Mouse (Mus musculus) heart, embryonic 12.5 days (tissue): ENCODE results near the gene Gm28305. TPM values are rescaled to one million over a fixed set of nuclear protein-coding genes. Genes with fewer than 3 reads are reported as not detected.

ENCODE experiments used
- ATAC-seq: fragments of 200-750 bp; cut with Nextera tagmentation; 2 replicates; pipeline ENCODE4 v1.8.0; 2017; ENCODE audit warnings: moderate TSS enrichment, moderate library complexity; ENCODE audit not compliant: insufficient number of reproducible peaks, low FRiP score
- H3K27ac ChIP-seq: fragments of 300-500 bp; sonication (generic); 2 replicates; pipeline ENCODE4 v1.5.1; 2016; ENCODE audit warnings: mild to moderate bottlenecking, moderate library complexity; ENCODE audit not compliant: poor library complexity, severe bottlenecking
- H3K27me3 ChIP-seq: fragments of 300-500 bp; sonication (generic); replicated peaks from 2 replicates; pipeline ENCODE4 v1.6.1; 2016; ENCODE audit warnings: mild to moderate bottlenecking, moderate library complexity
- H3K36me3 ChIP-seq: fragments of 300-500 bp; sonication (generic); 2 replicates; pipeline ENCODE4 v1.6.1; 2016; ENCODE audit warnings: mild to moderate bottlenecking, moderate library complexity
- H3K4me1 ChIP-seq: fragments of 300-500 bp; sonication (generic); replicated peaks from 2 replicates; pipeline ENCODE4 v1.6.1; 2016; ENCODE audit warnings: mild to moderate bottlenecking
- H3K4me2 ChIP-seq: fragments of 300-500 bp; sonication (generic); 2 replicates; pipeline ENCODE4 v1.6.1; 2016; ENCODE audit warnings: mild to moderate bottlenecking, moderate library complexity
- H3K4me3 ChIP-seq: fragments of 300-500 bp; sonication (generic); 2 replicates; pipeline ENCODE4 v1.5.1; 2016; ENCODE audit warnings: mild to moderate bottlenecking
- H3K9ac ChIP-seq: fragments of 300-500 bp; sonication (generic); 2 replicates; pipeline ENCODE4 v1.6.1; 2016; ENCODE audit warnings: mild to moderate bottlenecking, moderate library complexity
- H3K9me3 ChIP-seq: fragments of 300-500 bp; sonication (generic); replicated peaks from 2 replicates; pipeline ENCODE4 v1.6.1; 2016; ENCODE audit warnings: mild to moderate bottlenecking, moderate library complexity
- WGBS: fragments of 180-500 bp; shearing (Covaris S2); methylation state at CpG from one replicate; pipeline ENCODE4 v1.1.7; 2016; 5-methylcytosine and 5-hydroxymethylcytosine counted together
- polyA plus RNA-seq: library from polyadenylated mRNA; unstranded; fragments of >200 nt; fragmentation: Nextera tagmentation; extraction: Ambion mirVana; gene quantifications from 2 replicates; pipeline ENCODE4 v1.2.1, GENCODE M21; 2016

Gene Gm28305
- polyA plus RNA-seq, 1 experiment from 2014 or later, result not detected

DNA sequence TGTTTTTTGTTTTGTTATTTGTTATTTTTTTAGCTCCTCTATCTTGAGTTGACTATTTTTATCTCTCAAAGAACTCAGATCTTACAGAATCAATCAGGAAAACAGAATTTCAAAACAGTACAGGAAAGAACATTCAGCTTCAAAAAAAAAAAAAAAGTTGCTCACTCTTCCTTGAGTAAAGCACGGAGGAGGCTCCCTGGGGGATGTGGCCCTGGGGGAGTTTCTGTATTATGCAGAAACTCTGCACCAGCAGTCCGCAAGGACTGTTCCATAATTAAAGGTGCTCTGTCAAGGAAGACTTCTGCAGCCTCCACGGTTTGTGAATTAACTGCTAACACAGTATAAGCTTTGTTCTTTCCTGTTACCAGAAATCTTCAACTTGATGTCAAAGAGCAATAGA is 61.0 kb downstream of the Gm28305 start:
- no peak overlapping the region for H3K4me3 ChIP-seq
- no peak for ATAC-seq
- no peak overlapping the region for H3K27ac ChIP-seq
- no peaks in the 10 kb centered on the region for H3K9me3 ChIP-seq
- no peak overlapping the region for H3K9ac ChIP-seq
- 43% methylated on average over 3 of the region's 3 CpGs for WGBS
- no peak overlapping the region for H3K4me2 ChIP-seq
- H3K4me1 ChIP-seq, result peaks cover 8% of the 10 kb centered on the region; the same call in 1 of the 2 replicates
- H3K36me3 ChIP-seq, result peaks cover 3% of the 10 kb centered on the region; the same call in 1 of the 2 replicates
- H3K27me3 ChIP-seq, result no peaks in the 10 kb centered on the region

DNA sequence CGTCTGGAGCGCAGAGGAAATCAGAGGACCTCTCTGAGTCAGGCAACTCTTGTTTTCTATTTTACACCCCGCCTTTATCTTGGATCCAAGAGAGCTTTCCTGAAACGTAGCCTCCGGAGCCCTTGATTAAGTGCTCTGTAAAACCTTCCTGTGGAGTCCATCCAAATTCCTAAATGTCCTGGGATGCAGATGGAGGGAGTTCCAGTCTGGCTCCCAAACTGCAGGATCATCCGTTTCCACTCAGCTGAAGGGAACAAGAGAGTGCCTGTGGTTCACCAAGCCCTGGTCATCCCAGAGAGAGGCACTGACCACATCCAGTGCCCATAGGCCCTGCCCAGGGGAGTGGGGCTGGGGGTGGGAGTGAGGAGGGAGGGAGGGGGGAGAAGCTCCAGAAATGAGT is 61.8 kb downstream of the Gm28305 start:
- no peak overlapping the region for H3K4me2 ChIP-seq
- H3K27ac ChIP-seq, result no peak overlapping the region
- no peak for ATAC-seq

GRCm38 (mm10) chr9:104102901-104103300 is 62.4 kb downstream of the Gm28305 start:
- Histone ChIP-seq H3K4me1 (peaks cover 15% of the 10 kb centered on the region; the same call in 1 of the 2 replicates), H3K9ac (no peak overlapping the region), H3K4me3 (no peak overlapping the region), H3K36me3 (peaks cover 3% of the 10 kb centered on the region; the same call in 1 of the 2 replicates), H3K9me3 (no peaks in the 10 kb centered on the region), H3K27me3 (no peaks in the 10 kb centered on the region), H3K4me2 (no peak overlapping the region), H3K27ac (no peak overlapping the region)
- ATAC-seq, result no peak
- 60% methylated on average over 2 of the region's 2 CpGs for WGBS

More for the DNA sequence above, 61.8 kb downstream of the Gm28305 start:
- no peak overlapping the region for H3K4me3 ChIP-seq
- H3K9me3 ChIP-seq, result no peaks in the 10 kb centered on the region
- no peak overlapping the region for H3K9ac ChIP-seq
- no peaks in the 10 kb centered on the region for H3K27me3 ChIP-seq
- peaks cover 12% of the 10 kb centered on the region; the same call in 1 of the 2 replicates for H3K4me1 ChIP-seq
- H3K36me3 ChIP-seq, result peaks cover 3% of the 10 kb centered on the region; the same call in 1 of the 2 replicates
- WGBS, result 18% methylated on average over 6 of the region's 6 CpGs

- H3K27me3 ChIP-seq, result no peaks in the 10 kb centered on the region
- H3K9me3 ChIP-seq, result no peaks in the 10 kb centered on the region
- WGBS, result 75% methylated on average over 2 of the region's 2 CpGs
- H3K36me3 ChIP-seq, result no peaks in the 10 kb centered on the region
- H3K9ac ChIP-seq, result no peak overlapping the region
- peaks cover 25% of the 10 kb centered on the region for H3K4me1 ChIP-seq
- no peak overlapping the region for H3K4me3 ChIP-seq
- no peak for ATAC-seq
- no peak overlapping the region for H3K27ac ChIP-seq
- H3K4me2 ChIP-seq, result no peak overlapping the region
Observed at GRCm38 (mm10) chr9:104104986-104105385, 64.5 kb downstream of the Gm28305 start.

DNA sequence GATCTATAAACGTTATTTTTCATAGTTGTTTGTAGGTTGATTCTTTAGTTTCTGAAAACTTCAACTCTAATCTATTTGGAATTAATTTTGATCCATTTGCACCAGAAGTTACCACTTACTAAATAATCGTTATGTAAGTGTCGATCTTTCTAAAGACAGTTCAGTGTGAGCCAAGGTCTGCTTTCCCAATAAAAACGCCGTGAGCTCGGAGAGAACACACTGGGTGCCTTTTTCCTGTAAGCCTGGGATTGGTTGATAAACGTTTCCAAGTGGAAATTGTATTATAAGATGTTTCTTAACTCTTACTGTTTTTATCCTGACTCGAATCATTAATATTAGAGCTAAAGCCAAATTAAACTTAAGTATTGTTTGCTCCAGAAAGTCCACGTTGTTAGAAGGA is 66.5 kb downstream of the Gm28305 start:
- Histone ChIP-seq H3K27me3 (no peaks in the 10 kb centered on the region), H3K4me3 (no peak overlapping the region), H3K9ac (no peak overlapping the region), H3K9me3 (peaks cover 4% of the 10 kb centered on the region; the same call in 1 of the 2 replicates), H3K4me1 (peaks cover 23% of the 10 kb centered on the region), H3K4me2 (no peak overlapping the region), H3K27ac (0 out of 2 replicates have a peak overlapping the region, but pooled peaks have one; percentile 6), H3K36me3 (no peaks in the 10 kb centered on the region)
- WGBS, result 68% methylated on average over 9 of the region's 9 CpGs
- ATAC-seq, result no peak

DNA sequence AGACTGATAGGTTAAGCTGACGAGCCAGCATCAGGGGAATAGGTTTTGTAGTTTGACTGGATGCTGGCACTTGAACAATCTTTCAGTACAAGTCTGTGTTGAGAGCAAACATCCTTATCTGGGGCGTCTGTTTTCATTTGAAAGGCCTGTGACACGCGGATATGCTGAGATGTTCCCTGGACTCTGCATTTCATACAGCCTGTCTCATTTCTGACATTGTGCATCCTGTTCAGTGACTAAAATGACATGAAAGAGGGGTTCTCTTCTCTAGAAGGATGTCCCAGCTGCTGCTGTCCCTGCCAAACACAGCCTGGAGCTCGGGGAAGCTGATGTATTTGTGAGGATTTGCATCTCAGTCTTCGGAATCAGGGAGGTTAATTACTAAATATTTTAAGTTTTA is 67.0 kb downstream of the Gm28305 start:
- Histone ChIP-seq H3K4me3 (no peak overlapping the region), H3K27me3 (no peaks in the 10 kb centered on the region), H3K4me1 (peaks cover 17% of the 10 kb centered on the region), H3K4me2 (no peak overlapping the region), H3K9me3 (peaks cover 4% of the 10 kb centered on the region; the same call in 1 of the 2 replicates), H3K9ac (no peak overlapping the region), H3K27ac (0 out of 2 replicates have a peak overlapping the region, but pooled peaks have one; percentile 6), H3K36me3 (no peaks in the 10 kb centered on the region)
- ATAC-seq, result peak; percentile 41; the same call in 1 of the 2 replicates
- 26% methylated on average over 6 of the region's 6 CpGs for WGBS

DNA sequence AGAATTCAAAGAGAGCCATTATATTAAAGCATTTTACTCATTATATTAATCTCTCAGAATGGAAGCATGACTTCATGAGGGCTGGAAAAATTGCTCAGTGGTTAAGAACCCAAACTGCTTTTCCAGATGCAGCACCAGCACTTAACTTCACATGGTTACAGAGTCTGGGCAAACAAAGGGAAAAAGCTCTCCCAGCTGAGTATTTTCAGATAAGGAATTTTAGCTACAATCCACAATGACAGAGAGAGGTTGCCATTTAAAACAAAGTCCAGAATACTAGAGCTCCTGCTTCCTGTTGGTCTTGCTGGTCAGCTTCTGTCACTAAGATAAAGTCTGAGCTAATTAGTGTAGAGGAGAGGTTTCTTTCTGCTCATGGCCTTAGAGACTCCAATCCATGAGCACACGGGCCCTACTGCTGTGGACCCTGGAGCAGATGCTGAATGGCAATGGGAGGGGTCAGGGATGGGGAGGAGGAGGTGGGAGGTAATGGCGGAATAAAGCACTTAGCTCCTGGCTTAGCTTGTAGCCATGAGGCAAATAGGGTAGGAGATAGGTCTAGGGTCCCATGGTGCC is 68.2 kb downstream of the Gm28305 start:
- WGBS, result 66% methylated on average over 2 of the region's 2 CpGs
- no peak overlapping the region for H3K27ac ChIP-seq
- no peak overlapping the region for H3K4me2 ChIP-seq
- H3K9ac ChIP-seq, result no peak overlapping the region
- H3K36me3 ChIP-seq, result no peaks in the 10 kb centered on the region
- peaks cover 4% of the 10 kb centered on the region; the same call in 1 of the 2 replicates for H3K9me3 ChIP-seq
- H3K4me3 ChIP-seq, result no peak overlapping the region
- peaks cover 17% of the 10 kb centered on the region for H3K4me1 ChIP-seq
- ATAC-seq, result peak; percentile 54
- no peaks in the 10 kb centered on the region for H3K27me3 ChIP-seq

- 92% methylated on average over 5 of the region's 5 CpGs for WGBS
- Histone ChIP-seq H3K27ac (no peak overlapping the region), H3K4me1 (peaks cover 17% of the 10 kb centered on the region), H3K4me2 (no peak overlapping the region), H3K9ac (no peak overlapping the region), H3K9me3 (peaks cover 4% of the 10 kb centered on the region; the same call in 1 of the 2 replicates), H3K27me3 (no peaks in the 10 kb centered on the region), H3K4me3 (no peak overlapping the region), H3K36me3 (no peaks in the 10 kb centered on the region)
- no peak for ATAC-seq
Observed at GRCm38 (mm10) chr9:104109151-104109550, 68.7 kb downstream of the Gm28305 start.

DNA sequence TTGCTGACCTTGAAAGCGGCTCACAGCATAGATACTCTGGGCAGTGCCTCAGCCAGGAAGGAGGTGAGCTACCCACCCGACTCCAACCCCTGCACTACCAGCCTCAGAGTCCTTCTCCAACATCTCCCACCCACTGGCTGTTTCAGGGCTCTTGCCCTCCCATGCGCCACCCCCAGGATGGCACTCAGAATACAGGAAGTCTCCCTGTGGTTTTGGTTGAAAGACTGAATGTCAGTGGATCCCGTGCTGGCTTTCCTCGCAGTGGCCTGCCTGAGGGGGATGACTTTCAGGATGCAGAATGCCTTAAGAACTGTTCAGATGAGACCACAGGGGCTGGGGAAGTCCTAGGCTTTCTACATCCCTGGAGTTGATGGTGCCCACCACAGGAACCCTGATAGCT is 82.6 kb downstream of the Gm28305 start:
- Histone ChIP-seq H3K4me1 (peaks cover 9% of the 10 kb centered on the region; the same call in 1 of the 2 replicates), H3K9ac (no peak overlapping the region), H3K36me3 (peaks cover 4% of the 10 kb centered on the region; the same call in 1 of the 2 replicates), H3K4me2 (no peak overlapping the region), H3K27me3 (no peaks in the 10 kb centered on the region), H3K27ac (no peak overlapping the region), H3K4me3 (no peak overlapping the region), H3K9me3 (no peaks in the 10 kb centered on the region)
- no peak for ATAC-seq
- 70% methylated on average over 5 of the region's 5 CpGs for WGBS

- Histone ChIP-seq H3K4me1 (peaks cover 9% of the 10 kb centered on the region; the same call in 1 of the 2 replicates), H3K4me2 (no peak overlapping the region), H3K27me3 (no peaks in the 10 kb centered on the region), H3K4me3 (no peak overlapping the region), H3K9ac (no peak overlapping the region), H3K27ac (no peak overlapping the region), H3K36me3 (peaks cover 4% of the 10 kb centered on the region; the same call in 1 of the 2 replicates), H3K9me3 (no peaks in the 10 kb centered on the region)
- 40% methylated on average over 5 of the region's 5 CpGs for WGBS
- no peak for ATAC-seq
Observed at GRCm38 (mm10) chr9:104123622-104124021, 83.2 kb downstream of the Gm28305 start.
